Mouse (Mus musculus) testis, postnatal 10 days (tissue): Measurements from ENCODE around the gene Fam3a.
"Not testable (repeated sequence)": the region's sequence is repeated elsewhere in the genome, so short reads cannot be mapped to it uniquely, and the experiment has no call there.

Source experiments
- DNase-seq: peaks from one replicate; pipeline ENCODE4 v3.0.0; 2021; ENCODE audit warnings: low spot score

The Fam3a gene

DNA sequence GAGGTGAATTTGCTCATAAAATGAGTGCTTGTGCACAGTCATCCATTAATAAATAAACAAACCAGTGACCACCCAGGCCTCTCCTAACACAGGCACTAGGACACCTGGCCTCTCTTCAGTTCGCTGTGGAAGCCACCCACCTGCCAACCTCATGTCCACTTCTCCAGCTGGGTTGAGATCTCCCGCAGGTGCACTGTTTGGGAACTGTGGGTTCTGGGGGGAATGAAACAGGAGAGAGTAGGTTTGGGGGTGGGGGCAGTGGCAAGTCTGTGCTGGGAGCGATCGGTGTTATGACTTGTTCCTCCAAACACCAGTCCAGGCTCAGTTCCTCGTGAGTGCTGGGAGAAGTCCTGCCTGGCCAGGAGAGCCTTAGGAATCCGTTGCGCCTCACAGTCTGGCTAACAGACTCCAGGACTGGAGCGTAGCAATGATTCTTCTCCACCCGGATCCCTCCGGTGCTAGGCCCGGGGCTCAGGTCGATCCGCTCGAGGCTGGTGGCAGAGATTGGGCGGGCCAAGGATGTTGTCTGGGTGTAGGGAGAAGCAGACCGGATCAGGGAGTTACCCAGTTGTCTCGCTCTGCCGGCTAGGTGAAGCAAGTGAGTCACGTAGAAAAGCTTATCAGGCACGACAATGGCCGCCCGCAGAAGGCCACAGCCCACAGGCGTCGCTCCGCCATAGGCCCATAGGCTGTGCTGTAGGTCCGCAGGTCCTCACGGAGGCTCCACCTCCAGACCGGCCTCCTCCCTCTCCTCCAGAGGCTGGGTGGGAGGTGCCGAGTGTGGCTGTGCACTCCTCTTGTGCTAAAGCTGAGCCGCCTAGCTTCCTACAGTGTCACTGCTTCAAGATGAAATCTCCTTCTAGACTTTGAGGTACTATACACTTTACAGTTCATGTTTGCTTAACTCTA, at the start of gene Fam3a, which contains the start of gene Ikbkg:
Fam3a (minus strand) TSS at position 738 of the 909 bp plus-strand sequence.
Ikbkg (plus strand) TSS at position 756 of the 909 bp plus-strand sequence.
- DNase-seq: peak; percentile 79

GRCm38 (mm10) chrX:74429290-74429821, 36.3 kb upstream of the Fam3a start:
- DNase-seq: peak; percentile 50

DNA sequence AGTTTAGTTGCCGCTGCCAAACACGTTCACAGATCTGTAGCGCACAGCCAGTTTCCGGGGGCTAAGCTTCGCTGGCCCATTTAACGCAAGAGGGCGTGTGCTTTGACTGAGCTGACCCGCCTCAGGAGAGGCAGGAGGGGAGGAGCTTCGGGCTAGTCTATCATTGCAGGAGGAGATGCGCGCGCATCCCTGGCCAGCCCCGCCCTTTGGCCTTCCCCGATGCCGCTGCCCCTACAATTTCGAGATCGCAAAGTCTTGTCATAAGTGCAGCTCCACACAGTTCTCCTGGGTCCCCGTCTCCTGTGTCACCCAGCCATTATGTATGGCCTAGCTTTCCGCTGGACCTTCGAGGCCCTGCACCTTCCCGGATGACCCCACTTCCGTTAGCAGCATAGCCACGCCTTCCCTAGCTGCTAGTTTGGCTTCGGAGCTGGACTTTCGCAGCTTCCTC, 35.8 kb upstream of the Fam3a start, which contains the start of gene G6pdx:
G6pdx (minus strand) TSS at position 369 of the 451 bp plus-strand sequence.
- peak; percentile 91 for DNase-seq

DNA sequence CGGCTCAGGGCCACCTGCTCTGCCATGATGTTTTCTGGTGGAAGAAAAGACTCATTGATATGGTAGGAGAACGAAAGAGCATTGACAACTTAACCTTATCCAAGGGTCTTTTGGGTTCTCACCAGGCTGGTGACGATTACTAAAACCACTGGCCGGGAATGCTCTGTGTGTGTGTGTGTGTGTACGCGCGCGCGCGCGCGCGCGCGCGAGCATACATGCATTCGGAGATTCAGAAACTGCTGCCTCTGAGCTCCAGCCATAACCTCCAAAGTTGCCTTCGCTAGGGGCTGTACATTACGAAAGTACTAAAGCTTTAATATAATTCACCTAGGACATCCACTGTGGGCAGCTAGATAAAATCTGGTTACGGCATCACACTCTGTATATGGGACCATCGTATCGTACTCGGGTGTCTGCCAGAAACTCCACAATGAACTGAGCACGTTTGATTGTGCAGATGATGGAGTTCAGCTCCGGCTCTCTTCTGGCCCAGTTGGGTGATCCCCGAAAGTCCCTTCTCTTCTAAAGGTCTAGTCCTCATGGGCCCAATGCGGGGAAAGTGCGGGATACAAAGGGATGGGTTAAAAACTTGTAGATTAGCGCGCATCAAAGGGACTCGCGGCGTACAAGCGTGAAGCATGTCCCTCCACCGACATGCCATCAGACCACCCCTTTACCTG, 35.2 kb upstream of the Fam3a start:
- no peak for DNase-seq

DNA sequence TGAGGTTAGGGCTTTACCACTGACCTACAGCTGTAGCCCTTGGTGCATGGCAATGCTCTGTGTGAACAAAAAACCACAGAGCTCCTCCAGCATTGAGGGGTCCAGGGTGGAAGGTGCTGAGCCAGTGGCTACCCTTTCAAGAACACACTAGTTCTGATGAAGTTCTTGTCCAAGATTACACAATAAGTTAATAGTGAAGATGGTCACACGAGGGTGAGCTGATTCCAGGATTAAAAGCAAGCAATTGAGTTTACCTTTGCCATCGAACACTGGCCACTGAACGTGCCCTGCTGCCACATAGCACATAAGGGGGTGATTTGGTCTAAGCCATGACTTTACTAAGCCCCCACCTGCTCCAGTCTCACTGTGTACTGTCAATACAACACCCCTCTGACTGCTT, 34.0 kb upstream of the Fam3a start:
- DNase-seq: no peak

GRCm38 (mm10) chrX:74426256-74426655, 33.2 kb upstream of the Fam3a start:
- DNase-seq: no peak

DNA sequence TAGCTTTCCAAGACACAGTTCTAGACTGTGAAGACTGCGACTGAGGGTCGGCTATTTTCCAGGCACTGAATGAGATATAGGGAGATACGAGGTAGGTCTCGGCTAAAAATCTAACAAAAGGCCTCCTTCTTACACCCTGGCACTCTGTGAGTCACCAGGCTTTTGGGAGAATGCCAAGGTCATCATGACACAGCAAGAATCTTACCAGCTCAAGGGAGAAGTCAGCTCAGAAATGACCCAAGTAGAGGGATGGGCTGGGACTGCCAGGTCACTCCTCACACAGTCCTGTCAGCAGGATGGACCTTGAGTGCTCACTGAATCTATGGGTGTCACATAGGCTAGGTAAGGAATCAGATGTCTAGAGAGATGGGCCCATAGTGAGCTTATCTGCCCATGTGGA, 32.1 kb upstream of the Fam3a start:
- no peak for DNase-seq

- DNase-seq: no peak
These were observed 31.4 kb upstream of the Fam3a start for GRCm38 (mm10) chrX:74424443-74424842.

DNA sequence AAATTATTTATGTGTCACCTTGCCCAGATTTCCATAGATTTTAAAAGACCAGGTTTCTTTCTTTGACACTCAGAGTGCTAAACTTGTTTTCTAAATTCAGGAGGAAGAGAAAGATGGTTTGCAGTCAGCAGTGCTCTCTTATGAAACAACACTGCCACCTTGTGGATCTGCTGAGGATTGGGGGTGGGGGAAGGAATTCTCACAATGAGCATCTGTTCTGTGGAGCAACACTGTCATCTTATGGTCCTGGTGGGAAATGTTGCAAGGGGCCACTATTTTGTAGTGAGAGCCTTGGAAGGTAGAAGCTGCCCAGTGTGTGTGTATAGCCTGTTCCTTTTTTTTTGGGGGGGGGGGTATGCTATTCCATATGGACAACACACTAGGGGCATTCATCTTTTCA, 20.3 kb upstream of the Fam3a start:
- peak; percentile 60 for DNase-seq

- no peak for DNase-seq
These were observed 15.3 kb upstream of the Fam3a start for GRCm38 (mm10) chrX:74408340-74408739.

DNA sequence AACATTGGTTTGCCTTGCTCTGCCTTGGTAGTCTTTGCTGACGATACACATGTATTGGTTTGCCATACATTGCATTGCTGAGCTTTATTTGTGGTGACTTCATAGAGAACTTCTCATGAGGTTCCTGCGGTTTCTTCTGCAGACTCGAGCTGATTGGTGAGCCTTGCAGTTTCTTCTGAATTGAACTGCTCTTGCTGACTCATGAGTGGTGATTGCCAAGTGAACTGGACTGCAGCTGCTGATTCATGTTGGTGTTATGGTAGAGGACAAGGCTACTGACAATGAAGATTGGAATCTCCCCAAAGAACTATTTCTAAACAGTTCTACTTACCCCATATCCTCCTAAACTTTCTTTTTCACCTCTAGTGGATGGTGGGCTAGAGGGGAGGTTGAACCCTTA, 7.1 kb upstream of the Fam3a start:
- DNase-seq: no peak

- DNase-seq: no peak
These were observed 4.9 kb downstream of the Fam3a start for GRCm38 (mm10) chrX:74388153-74388552.

- no peak for DNase-seq
These were observed 8.6 kb downstream of the Fam3a start for GRCm38 (mm10) chrX:74384451-74384850.

- peak; percentile 90 for DNase-seq
These were observed 20.1 kb downstream of the Fam3a start, which contains the start of the genes Ubl4a and Slc10a3 for GRCm38 (mm10) chrX:74372888-74373549. Gene Ubl4a, minus strand, starts transcription at chrX:74373218. Gene Slc10a3, minus strand, starts transcription at chrX:74373349.

DNA sequence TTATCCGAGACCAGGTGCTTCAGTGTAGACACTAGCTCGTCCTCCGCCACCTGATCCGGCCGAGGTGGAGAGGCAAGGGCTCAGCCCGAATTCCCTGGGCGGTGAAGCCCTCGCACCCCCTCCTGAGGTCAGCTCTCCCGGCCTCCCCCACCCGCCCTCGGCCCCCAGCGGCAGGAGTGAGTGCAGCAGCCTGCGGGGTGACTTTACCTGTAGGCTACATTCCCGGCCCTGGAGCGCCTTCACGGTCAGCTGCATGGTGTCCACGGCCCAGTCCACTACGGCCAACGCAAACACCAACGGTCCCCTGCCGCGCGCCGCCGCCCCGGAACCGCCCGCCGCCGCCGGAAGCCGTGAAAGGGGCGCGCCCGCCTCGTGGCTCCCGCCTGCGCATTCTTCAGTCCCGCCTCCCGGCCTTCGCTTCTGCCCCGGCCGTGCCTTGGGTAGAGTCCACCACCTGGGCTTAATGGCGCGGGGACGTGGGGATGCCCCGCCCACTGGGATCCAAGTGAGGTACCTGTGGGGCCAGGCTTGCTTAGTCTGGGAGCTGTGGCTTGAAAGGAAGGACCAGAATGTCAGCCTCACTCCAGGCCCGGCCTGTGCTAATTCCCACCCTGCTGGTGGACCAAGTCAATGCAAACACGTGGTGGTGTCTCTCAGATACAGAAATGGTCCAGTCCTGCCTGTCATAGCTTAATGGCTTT, 24.7 kb downstream of the Fam3a start:
- peak; percentile 78 for DNase-seq

DNA sequence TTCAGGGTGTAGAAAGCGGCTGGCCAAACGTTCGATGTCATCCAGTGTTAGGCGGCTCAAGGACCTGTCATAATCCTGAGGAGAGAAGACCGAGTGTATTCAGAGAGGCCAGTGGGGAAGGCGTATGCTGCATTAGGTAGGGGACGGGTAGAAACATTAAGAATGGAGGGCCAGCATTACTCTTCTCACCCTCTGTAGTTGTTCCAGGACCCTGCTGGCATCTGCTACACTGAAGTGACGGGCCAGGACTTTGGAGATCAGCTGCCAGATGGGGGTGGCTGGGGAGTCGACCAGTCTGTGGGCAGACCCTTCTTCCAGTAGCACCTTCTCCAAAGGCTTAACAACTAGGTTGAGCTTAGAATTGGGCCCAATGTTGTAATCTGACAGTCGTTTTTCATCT, 25.6 kb downstream of the Fam3a start:
- no peak for DNase-seq

- no peak for DNase-seq
These were observed 33.9 kb downstream of the Fam3a start for GRCm38 (mm10) chrX:74359171-74359570.

DNA sequence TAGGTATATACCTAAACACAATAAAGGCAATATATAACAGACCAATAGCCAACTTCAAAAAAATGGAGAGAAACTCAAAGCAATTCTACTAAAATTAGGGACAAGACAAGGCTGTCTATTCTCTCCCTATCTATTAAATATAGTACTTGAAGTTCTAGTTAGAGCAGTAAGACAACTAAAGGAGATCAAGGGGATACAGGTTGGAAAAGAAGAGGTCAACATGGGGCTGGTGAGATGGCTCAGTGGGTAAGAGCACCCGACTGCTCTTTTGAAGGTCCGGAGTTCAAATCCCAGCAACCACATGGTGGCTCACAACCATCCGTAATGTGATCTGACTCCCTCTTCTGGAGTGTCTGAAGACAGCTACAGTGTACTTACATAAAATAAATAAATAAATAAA, 36.0 kb downstream of the Fam3a start:
- not testable (repeated sequence) for DNase-seq

GRCm38 (mm10) chrX:74353467-74353770, 39.7 kb downstream of the Fam3a start, which contains the start of gene Lage3:
Gene Lage3, minus strand, starts transcription at chrX:74353618.
- peak; percentile 86 for DNase-seq

GRCm38 (mm10) chrX:74352645-74353466, 40.2 kb downstream of the Fam3a start:
- DNase-seq: no peak
